Mouse (Mus musculus): ENCODE measurements around the gene Ddi2.

DNA sequence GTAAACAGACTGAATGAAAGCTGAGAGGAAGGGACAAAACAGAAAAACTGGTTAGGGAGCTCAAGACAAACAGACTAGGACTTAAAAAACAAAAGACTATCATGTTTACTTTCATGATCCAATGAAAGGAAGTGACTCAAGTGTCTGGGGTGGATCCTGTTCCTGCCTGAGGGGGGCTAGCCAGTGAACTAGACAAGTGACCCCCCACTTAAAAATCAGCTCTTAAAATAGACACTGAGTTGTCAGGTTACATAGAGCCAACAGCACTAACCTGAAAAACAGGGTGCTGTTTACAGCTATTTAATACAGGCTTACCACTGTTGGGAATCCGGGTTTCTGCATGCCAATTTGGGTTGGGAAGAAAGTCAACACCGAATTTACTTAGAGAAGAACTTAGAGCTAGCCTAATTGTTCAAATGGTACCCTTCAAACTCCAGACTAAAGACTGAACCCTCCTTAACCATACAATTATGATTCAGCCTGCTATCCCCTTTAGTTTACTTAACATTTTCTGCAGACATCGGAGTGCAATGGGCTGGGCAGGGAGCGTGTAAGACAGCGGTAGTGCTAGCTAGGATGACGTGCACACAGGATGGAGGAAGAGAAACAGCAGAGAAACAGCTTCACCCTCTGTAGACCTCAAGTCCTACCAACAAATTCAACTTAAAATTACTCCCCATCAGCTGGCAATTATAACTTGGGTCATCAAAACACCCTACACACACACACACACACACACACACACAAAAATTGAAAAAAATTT lies 2.3 kb downstream of the Ddi2 start:
- TF ChIP-seq CTCF (conservative IDR thresholded peaks at IDR 0.05; ENCODE audit: low read length) (no peak), NANOG (IDR thresholded peaks at IDR 0.05; ENCODE audit: borderline replicate concordance, low read length) (no peak), POU5F1 (IDR thresholded peaks at IDR 0.05; ENCODE audit: borderline replicate concordance, low read length) (no peak)

Measured in E14TG2a.4 (cell line).